Mouse (Mus musculus) embryonic fibroblast, embryonic 13.5 days (primary cell): ENCODE results near the gene Epb41l1.

Source experiments
- CTCF ChIP-seq: IDR thresholded peaks from 2 replicates; pipeline ENCODE4 v1.5.1; 2011; ENCODE audit warnings: mild to moderate bottlenecking, control low read depth, low read length, moderate library complexity, borderline replicate concordance; ENCODE audit not compliant: insufficient read depth
- POLR2A ChIP-seq: IDR thresholded peaks from 2 replicates; pipeline ENCODE4 v1.6.1; 2011; ENCODE audit warnings: low read depth, mild to moderate bottlenecking, control low read depth, low read length, moderate library complexity

DNA sequence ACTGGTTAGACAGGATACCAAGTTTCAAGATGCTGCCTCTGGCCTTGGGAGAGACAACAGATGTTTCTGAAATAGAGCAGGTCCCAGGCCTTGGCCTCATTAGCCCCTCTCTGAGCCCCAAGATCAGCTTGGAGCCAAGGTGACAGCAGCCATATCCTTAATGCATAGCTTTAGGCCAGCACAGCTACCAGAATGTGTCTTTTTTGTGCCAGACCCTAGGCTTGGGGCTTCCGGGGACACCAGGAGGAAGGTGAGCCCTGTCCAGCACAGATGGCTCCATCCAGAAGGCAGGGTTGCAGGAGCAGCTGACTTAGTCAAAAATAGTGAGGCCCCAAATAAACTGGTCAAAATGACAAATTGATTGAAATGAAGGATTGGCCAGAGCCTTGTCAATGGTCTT lies 80.3 kb downstream of the Epb41l1 start:
- no peak for TF ChIP-seq CTCF
- TF ChIP-seq POLR2A, result no peak
